In the genomic region with DNA sequence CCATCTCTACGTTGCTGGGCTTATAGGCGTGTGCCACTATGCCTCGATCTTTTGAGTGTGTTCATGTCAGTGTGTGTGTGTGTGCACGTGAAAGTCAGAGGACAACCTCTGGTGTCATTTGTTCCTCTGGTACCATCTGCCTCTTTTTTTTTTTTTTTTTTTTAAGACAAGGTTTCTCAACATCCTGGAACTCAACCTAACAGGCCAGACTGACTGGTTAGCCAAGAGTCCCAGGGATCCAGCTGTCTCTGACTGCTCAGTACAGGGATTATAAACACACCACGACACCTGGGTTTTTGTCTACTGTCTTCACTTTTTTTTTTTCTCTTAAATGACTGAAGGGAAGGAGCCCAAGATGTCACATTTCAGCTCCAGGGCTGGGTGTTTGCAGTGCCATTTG, we compare ENCODE assay signal across 18 mouse cellular contexts.
"Had no signal": no experiment of that assay in that cellular context is flagged by ENCODE, and none has a peak within 500 bp of the region (broad histone marks: within the 10 kb centered on the region; RNA-seq: fewer than 3 reads in every experiment).

No protein-coding gene starts in this region.

- ATAC-seq: midbrain, embryonic 16.5 days had no signal

- H3K9ac ChIP-seq: lung, embryonic 14.5 days; midbrain, embryonic 12.5 days; neural tube, embryonic 13.5 days; neural tube, embryonic 15.5 days; stomach, embryonic 15.5 days had no signal

- DNase-seq: lung, adult 18-20 months; lung, embryonic 14.5 days; lung, postnatal 10 days; lung, postnatal 4 days; midbrain, embryonic 14.5 days; retina, postnatal 1 day; right cerebral cortex, adult 18-20 months; thymus, adult 2 months; thymus, postnatal 25 days; thymus, postnatal 4 days had no signal

- H3K27me3 ChIP-seq: midbrain, embryonic 12.5 days; neural tube, embryonic 13.5 days; neural tube, embryonic 15.5 days; stomach, embryonic 15.5 days had no signal

- H3K4me1 ChIP-seq: stomach, embryonic 15.5 days had no signal

- H3K36me3 ChIP-seq: midbrain, embryonic 10.5 days; midbrain, embryonic 12.5 days; neural tube, embryonic 13.5 days; neural tube, embryonic 15.5 days; stomach, embryonic 15.5 days had no signal

- H3K9me3 ChIP-seq: midbrain, embryonic 10.5 days; midbrain, embryonic 12.5 days; neural tube, embryonic 13.5 days; neural tube, embryonic 15.5 days; stomach, embryonic 15.5 days had no signal

- H3K4me3 ChIP-seq: midbrain, embryonic 10.5 days; midbrain, embryonic 12.5 days; myocyte; neural tube, embryonic 13.5 days; neural tube, embryonic 15.5 days; stomach, embryonic 15.5 days had no signal

- H3K4me2 ChIP-seq: lung, embryonic 14.5 days; midbrain, embryonic 12.5 days; neural tube, embryonic 13.5 days; neural tube, embryonic 15.5 days; stomach, embryonic 15.5 days had no signal

- H3K27ac ChIP-seq: midbrain, embryonic 10.5 days; midbrain, embryonic 12.5 days; neural tube, embryonic 13.5 days; neural tube, embryonic 15.5 days; stomach, embryonic 15.5 days; stomach, postnatal 0 days had no signal
